Mouse (Mus musculus): ENCODE measurements around the gene Gm11639. TPM values are rescaled to one million over a fixed set of nuclear protein-coding genes. Genes with fewer than 3 reads are reported as not detected.

Gene Gm11639
- total RNA-seq (2015) (not detected in 2 replicates), total RNA-seq (2017) (not detected in 2 replicates)

DNA sequence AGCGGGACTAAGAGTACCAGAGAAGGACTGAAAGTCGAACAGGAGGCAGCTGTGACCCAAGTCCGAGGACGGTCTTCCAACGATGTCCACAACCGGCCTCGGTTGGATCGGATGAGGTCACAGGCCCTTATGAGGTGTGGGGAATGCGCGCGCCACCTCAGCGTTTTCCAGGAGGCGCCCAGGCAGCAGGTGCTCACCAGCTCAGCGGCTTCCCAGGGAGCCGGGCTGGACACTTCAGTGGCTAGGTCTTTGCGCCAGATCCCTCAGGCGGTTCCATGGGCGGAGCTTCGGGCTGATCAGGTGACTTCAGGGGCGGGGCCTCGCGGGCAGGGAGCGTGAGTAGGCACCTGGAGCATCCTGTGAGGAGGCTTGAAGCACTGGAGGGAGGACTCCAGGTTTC, at the start of gene Gm11639:
Gm11639 (plus strand) TSS at position 160 of the 400 bp plus-strand sequence.
- ATAC-seq (ENCODE audit: poor library complexity, severe bottlenecking) = no peak

DNA sequence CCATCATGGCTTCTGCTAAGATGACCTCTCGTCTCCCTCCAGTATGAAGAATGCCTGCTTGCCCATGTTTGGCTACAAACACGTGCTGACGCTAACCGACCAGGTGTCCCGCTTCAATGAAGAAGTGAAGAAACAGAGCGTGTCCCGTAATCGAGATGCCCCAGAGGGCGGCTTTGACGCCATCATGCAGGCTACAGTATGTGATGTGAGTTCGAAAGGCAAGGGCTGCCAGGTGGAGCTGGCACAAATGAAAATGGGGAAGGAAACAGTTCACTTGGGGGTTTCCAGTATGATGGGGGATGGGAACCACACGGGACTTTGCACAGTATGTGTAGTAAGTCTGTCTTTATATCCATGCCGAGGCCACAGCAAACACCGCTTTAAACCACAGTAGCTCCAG, 48.5 kb upstream of the Gm11639 start:
- peak; percentile 70 for ATAC-seq (ENCODE audit: poor library complexity, severe bottlenecking)

DNA sequence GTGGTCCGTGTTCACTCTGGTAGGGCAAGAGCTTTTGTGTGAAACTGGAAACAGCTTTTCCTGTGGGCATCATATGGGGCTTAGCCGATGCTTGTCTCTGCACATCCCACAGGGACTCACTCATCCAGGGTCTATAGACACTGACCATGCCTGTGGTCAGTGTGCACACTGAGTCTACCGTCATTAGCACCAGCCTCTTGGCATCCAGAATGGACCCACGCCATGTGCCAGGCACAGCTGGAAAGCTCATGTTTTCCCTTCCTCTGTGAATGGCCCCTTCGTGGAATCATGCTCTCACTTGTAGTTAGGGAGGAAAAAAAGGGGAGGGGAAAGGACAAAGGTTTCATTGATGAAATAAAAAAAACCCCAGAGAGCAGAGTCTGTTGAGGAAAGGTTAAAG, 47.5 kb upstream of the Gm11639 start:
- no peak for ATAC-seq (ENCODE audit: poor library complexity, severe bottlenecking)

DNA sequence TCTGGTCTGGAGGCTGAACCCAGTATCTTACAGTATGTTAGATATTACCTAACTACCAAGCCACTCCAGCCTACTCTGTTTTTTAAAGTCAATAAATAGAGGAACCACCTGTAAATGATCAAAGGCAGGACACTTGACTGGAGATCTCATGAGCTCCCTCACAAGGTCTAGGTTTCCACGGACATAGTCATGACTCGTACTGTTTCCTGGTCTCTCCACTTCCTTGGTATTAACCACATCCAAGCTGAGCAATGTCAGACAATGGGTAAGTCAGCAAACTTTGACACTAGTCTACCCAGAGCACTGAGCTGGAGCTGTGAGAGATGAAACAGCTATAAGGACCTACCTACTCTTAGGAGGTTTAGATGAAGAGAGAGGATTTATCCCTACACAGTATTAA, 46.6 kb upstream of the Gm11639 start:
- ATAC-seq (ENCODE audit: poor library complexity, severe bottlenecking) = peak; percentile 20; the same call in 1 of the 2 replicates

DNA sequence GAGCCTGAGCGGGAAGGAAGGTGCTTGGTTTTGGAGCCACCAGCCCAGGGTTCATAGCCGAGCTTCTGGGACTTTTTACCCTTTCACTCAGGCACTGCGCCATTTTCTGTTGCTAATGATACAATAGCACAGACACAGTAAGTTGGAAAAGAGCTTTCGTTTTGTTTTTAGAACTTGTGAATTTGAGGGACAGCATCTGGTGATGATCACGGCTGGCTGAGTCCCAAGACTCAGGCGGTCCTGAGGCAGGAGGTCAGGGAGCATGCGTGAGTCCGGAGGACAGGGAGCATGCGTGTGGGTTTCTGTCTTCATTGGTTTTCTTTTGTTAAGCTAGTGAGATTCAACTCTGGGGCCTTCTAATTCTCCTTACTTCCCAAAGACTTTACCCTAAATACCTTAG, 45.9 kb upstream of the Gm11639 start:
- no peak for ATAC-seq (ENCODE audit: poor library complexity, severe bottlenecking)

DNA sequence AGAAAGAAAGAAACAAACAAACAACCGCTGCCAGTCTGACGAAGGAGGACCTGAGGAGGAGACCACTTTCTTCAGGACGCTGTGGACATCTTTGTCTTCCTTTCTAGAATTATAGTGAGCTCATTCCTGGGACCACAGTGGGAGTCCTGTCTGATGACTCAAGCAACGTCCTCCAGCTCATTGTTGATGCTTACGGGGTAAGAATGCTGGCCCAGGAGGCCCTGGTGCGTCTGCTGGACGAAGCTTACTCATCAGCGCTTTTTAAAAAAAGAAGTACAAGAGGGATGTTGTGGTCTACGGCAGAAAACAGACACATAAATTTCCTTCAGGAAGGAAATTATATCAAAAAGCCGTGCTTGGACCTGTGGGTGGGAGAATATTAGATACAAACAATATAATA, 44.6 kb upstream of the Gm11639 start:
- ATAC-seq (ENCODE audit: poor library complexity, severe bottlenecking) = no peak

DNA sequence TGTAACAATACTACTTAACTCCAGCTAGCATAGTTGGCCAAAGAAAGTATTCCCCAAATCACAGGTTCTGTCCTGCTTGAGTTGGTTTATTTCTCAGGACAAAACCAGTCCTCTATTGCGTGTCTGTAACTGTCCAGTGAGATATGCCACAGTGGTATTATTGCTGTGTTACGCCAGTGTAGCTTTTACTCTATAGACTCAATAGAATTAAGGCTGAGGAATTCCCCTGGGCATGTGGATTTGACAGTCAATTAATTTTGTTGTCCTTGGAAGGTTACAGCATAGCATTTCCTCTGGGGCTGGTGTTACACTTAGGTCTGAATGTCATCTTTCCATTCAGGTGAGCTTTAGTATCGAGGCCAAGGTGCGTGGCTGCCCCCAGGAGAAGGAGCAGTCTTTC, 42.3 kb upstream of the Gm11639 start:
- no peak for ATAC-seq (ENCODE audit: poor library complexity, severe bottlenecking)

DNA sequence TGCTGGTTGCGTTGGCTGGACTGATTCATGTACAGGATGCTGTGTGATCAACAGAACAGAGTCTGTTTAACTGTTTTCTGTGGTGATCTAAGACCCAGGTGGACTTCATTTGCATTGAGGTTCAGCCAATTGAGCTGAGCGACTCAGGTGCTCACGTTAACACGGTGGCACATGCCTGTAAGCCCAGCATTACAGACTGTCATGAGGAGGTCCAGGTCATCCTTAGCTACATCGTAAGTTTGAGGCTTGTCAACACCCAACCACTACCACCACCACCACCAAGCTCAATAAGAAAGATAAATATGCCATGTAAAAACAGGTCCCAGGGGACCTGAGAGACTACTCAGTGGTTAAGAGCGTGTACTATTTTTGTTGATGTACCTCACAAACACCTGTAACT, 40.1 kb upstream of the Gm11639 start:
- ATAC-seq (ENCODE audit: poor library complexity, severe bottlenecking) = no peak

DNA sequence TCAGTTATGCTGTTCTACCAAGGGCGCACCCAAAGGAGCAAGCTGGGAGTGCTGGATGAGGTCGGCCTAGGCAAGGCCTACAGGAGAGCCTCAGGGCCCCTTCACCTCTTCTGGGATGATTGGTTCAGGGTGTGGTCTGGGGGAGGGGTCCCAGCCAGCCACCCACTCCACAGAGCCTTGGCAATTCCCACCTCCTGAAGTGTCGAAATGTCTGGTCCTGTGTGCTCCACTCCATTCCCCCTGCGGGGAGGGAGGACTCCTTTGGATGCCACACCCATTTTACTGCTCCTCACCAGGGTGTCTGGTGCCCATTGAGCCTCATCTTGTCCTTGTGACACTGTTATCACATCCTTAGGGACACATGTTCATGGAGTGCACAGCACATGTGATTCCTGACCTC, 39.3 kb upstream of the Gm11639 start:
- no peak for ATAC-seq (ENCODE audit: poor library complexity, severe bottlenecking)

DNA sequence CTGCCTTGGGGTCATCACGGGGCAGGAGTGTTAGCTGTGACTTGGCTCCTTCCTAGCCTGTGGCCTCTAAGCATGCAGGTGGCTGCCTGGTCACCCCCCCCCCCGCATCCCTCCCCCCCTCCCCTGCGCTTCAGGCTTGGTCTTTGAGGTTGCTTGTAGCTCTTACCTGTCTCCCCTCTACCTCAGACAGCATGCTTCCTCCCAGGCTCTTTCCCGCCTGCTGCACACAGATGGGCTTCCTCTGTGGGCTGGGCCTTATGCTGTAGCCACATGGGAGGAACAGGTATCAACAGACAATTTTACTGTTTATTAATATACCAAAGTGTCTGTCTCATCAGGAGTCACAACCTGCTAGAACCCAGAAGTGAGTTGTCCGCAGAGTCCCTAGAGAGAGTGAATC, 38.9 kb upstream of the Gm11639 start:
- no peak for ATAC-seq (ENCODE audit: poor library complexity, severe bottlenecking)

DNA sequence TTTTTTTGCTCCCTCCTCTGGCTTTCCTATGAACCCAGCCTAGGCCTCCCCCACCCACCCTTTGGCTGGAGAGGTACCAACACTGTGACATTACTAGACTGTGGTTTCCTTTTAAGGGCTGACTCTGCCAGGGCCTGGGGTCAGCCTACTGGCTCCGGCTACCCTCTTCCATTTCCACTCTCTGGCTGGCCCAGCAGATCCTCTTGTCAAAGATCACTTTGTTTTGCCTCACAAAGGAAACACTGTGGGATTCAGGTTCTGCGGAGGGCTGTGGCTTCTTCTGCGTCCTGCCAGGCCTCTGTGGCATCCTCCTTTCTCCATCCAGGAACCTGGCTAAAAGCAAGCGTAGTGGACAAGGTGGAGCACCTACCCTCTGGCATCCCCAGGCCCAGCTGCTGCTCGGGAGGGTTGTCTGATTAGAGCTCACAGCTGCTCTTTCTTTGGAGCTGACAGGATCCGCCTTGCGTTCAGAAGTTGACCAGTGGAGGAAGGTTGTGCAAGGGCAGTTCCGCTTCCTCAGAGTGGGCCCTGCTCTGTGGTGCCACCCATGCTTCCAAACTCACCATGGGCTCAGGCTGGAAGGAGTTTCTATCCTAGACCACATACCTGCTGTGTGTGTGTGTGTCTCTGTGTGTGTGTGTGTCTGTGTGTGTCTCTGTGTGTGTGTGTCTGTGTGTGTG, 38.2 kb upstream of the Gm11639 start:
- ATAC-seq (ENCODE audit: poor library complexity, severe bottlenecking) = peak; percentile 91

DNA sequence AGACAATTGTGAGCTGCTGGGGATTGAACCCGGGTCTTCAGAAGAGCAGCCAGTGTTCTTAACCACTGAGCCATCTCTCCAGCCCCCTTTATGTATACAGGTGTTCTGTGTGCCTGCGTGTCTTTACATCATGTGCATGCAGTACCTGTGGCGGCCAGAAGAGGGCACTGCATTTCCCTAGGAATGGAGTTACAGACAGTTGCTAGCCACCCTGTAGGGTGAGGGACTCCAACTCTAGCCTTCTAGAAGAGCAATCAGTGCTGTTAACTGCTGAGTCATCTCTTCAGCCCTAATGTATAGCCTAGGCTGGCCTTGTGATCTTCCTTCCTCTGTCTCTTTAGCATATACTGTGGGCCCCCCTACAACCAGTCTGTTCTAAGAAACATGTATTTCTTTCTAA, 36.9 kb upstream of the Gm11639 start:
- peak; percentile 53 for ATAC-seq (ENCODE audit: poor library complexity, severe bottlenecking)

DNA sequence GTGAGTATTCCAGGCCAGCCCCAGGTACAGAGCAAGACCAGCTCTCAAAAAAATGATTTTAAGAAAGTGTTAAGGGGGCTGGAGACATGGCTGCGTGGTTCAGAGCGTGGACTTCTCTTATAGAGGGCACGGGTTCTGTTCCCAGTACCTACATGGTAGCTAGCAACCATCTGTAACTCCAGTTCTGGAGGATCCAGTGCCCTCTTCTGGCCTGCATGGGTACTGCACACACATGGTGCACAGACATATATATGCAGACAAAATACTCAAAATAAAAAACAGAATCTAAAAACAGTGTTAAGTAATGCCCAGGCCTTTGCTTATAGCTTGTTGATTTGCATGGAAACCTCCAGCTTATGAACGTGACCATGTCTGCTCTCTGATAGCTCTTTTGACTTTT, 24.9 kb upstream of the Gm11639 start:
- ATAC-seq (ENCODE audit: poor library complexity, severe bottlenecking) = no peak

DNA sequence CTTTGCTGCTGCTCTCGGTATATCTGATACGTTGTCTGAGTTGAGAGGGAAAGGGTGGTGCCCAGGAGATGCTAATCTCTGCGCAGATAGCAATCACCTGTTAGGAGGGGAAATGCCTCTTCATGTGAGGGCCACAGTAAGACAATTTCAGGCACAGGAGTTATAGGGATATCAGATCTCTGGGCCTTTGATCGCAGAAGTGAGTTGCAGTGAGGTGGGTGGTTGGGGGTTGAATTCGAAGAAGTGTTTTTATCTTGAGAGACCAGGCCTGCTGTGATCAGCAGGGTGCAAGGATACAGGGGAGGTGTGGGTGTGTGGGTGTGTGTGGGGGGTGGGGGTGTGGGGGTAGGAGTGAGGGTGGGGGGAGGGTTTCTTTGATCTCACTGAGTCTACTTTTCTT, 24.4 kb upstream of the Gm11639 start:
- 0 out of 2 replicates have a peak, but pooled peaks have one; percentile 19 for ATAC-seq (ENCODE audit: poor library complexity, severe bottlenecking)

DNA sequence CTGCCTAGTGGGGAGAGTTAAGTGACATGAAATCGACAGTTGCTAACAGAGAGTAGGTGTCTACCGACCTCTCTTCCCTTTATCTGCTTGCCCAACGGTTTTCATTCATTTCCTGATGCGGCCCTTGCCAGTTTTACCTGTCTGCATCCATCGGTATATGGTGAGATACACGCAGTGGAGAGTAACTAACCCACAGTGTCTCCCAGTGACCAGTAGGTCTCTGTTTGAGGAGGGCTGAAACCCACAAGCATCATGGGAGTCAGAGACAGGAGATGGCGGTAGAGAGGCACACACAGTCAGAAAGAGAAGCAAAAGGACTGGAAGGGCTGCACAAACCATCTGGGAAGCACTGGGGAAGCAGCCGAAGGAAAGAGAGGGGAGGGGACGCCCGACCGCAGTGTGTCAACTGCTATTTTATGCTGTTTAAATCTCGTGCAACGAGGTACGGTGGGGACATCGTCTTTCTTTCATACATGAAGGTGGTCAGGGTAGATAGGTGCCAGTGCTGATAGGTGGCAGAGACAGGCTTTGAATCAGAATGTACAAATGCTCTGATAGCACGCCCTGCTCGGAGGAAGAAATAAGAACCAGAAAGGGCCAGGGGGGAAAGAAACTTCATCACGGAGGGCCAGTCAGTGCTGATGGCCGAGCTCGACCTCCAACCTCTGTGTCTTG, 23.8 kb upstream of the Gm11639 start:
- no peak for ATAC-seq (ENCODE audit: poor library complexity, severe bottlenecking)

DNA sequence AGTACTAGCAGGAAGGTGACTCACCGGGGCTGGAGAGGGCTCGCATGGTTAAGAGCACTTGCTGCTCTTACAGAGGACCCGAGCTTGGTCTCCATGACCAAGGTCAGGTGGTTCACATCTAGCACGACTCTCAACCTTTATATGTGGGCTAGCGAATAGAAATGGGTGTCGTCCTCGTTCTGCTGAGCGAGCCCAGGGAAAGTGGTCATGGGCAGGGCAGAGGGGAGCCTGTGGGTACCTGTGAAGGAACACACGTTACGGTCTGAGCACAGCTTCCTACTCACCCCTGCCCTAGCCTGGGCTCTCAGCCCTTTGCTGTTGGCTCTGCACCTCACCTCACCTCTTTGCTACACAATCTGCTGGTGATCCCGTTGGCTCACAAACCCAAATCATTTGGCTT, 22.9 kb upstream of the Gm11639 start:
- ATAC-seq (ENCODE audit: poor library complexity, severe bottlenecking) = no peak

DNA sequence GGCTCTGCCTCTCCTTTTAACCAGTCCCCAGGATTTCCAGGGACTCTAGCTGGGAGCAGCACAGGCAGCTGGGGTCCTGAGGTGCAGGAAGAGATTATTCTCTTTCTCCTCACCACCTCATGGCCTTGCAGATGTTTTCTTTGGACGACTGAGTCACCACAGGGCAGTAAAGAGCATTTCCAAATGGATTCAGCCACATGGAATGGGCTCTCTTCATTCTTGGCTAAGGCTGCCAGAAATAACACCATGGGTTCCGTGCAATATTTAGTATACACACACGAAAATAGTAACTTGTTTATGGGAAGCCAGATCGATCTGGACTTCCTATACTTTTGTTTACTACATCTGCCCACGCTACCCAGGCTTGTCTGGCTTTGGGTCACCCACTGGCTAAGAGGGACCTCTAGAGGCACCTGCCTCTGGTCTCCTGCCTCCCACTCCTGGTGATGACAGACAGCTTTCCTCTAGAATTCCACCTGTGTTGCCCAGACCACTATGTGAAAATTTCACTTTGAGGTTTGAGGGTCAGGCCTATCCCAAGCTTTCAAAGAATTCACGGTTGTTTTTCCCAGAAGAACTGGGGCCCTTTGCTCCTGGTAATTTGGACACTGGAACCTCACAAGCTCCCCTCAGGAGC, 22.1 kb upstream of the Gm11639 start:
- no peak for ATAC-seq (ENCODE audit: poor library complexity, severe bottlenecking)

DNA sequence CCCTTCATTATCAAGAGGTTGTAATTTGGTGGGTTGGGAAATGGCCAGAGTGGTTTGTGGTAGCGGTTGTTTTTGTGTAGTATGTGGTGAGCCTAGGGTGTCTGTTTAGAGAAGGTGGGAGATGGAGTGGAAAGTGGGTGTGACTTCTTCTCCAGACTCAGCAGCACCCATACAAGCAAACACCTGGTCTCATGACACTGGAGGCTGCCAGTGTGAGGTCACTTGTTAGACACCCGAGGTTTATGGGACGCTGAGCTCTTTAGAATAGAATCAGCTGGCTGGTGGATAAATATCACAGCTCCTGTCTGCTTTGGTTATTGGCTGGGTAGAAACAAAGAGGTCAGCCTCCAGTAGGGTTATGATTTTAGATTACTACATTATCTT, 21.6 kb upstream of the Gm11639 start:
- no peak for ATAC-seq (ENCODE audit: poor library complexity, severe bottlenecking)

DNA sequence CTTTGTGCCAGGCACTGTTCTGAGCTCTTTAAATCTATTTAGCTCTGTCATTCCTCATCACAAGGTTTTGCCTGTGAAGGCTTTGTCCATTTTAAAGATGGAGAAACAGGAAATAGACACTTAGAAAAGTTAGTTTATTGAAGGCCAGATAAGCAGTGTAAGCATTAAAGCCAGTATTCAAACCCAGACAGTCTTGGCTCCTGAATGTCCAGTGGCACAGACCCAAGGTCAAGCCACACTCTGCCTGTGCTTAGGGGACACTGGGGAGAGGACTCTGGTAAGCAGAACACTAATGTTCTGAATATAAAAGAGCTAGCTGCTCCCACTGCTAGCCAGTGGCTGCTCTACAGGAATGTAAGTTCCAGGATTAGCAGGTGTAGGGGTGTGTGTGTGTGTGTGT, 21.1 kb upstream of the Gm11639 start:
- ATAC-seq (ENCODE audit: poor library complexity, severe bottlenecking) = no peak

DNA sequence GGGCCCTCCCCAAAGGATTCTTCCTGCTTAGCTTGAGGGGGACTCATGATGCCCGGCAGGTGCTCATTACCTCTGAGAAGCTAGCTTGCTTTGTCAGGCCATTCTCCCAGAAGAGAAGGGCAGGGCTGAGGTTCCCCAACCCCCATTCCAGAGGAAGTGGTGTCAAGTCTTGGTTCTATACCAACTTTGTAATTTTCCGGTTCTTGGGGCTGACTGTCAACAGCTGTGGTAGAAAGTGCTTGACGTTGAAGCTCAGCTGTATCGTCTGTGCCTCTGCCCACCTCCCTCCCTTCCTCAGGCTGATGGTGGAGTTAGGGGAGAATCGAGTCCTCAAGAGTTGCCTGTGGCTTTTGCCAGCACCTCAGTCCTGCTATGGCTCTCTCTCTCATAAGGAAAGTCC, 18.1 kb upstream of the Gm11639 start:
- peak; percentile 69 for ATAC-seq (ENCODE audit: poor library complexity, severe bottlenecking)

DNA sequence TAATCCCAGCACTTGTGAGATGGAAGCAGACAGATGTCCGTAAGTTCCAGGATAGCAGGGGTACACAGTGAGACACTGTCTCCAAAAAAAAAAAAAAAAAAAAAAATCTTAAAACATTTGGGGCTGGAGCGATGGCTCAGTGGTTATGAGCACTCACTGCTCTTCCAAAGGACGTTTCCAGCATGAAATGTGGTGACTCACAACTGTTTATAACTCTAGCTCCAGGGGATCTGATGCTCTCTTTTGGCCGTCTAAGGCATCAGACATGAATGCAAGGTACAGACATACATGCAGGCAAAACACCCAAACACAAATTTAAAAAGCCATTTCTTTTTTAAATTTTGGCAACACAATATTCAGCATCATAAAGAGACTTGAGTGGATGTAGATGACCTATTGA, 12.1 kb upstream of the Gm11639 start:
- no peak for ATAC-seq (ENCODE audit: poor library complexity, severe bottlenecking)

DNA sequence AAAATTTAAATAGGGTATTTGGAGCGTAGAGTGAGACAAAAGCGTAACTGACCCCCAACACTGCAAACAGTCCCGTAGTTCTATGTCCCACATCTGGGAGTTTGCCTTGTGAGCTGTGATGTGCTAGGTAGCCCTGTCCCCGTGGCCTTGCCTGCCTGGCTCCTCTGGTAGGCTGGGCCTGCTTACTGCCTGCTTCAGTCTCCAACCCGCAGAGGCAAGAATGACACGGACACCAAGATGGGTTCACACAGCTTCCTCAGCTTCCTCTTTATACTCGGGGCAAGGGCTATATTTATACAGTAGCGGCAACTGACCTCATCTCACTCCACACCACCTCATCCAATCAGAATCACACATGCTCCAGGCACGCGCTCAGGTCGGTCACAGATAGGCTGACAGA, 10.7 kb upstream of the Gm11639 start:
- no peak for ATAC-seq (ENCODE audit: poor library complexity, severe bottlenecking)

All from megakaryocyte, adult 5-6 weeks (primary cell).